Comparison of ENCODE assay signal across 1 mouse cellular context in genomic region chr10:19053524-19053923, GRCm38 (mm10).
TF ChIP-seq lines count a peak whose summit lies in the region.

No protein-coding gene starts in this region.

TF ChIP-seq in CH12.LX, 34 proteins besides CTCF, POLR2A, EP300 and RAD21 (continued from another document):
- TF ChIP-seq BHLHE40 (IDR thresholded peaks at IDR 0.05; ENCODE audit: low read depth, low read length) (peak; percentile 43), JUND (conservative IDR thresholded peaks at IDR 0.05; ENCODE audit: low read depth, low read length) (no peak; the same call in 1 of the 2 replicates), PAX5 (IDR thresholded peaks at IDR 0.05; ENCODE audit: low read length) (no peak), CHD2 (IDR thresholded peaks at IDR 0.05; ENCODE audit: low read length) (no peak), JUN (IDR thresholded peaks at IDR 0.05; ENCODE audit: insufficient read depth, low read depth, low read length) (no peak), MEF2A (IDR thresholded peaks at IDR 0.05; ENCODE audit: borderline replicate concordance, low read depth, low read length) (peak; percentile 70; the same call in 1 of the 2 replicates), SIN3A (IDR thresholded peaks at IDR 0.05; ENCODE audit: low read length) (no peak; the same call in 1 of the 2 replicates)
